Mouse (Mus musculus) gastrocnemius, postnatal 25 days (tissue): ENCODE data around the gene Tmem163. TPM values are rescaled to one million over a fixed set of nuclear protein-coding genes. Genes with fewer than 3 reads are reported as not detected.

Experiments used
- DNase-seq: peaks from one replicate; pipeline ENCODE4 v3.0.0; 2022
- long read RNA-seq, 2 experiments: library from polyadenylated mRNA; stranded (forward); transcript quantifications; one replicate each; pipeline ENCODE4 v2.0.0; 2021
- total RNA-seq, 2 experiments: library from RNA; stranded (reverse); gene quantifications; 1 replicate in 1 of 2; 2 replicates in 1 of 2; pipeline ENCODE4 v1.2.3; 2021

The Tmem163 gene
- total RNA-seq, result not detected
- long read RNA-seq, experiment 1, result 0 reads
- long read RNA-seq, experiment 2, result 0 reads

- DNase-seq, result no peak
Measured at GRCm38 (mm10) chr1:127679498-127680133, at the start of gene Tmem163. Tmem163 (minus strand) TSS chr1:127679548.

GRCm38 (mm10) chr1:127729096-127729495 is 49.7 kb upstream of the Tmem163 start, which contains the start of gene Acmsd:
Acmsd (plus strand) TSS chr1:127729413.
- DNase-seq, result no peak

- DNase-seq, result no peak
Measured at GRCm38 (mm10) chr1:127723596-127723995, 44.2 kb upstream of the Tmem163 start.

GRCm38 (mm10) chr1:127718290-127718689 is 38.9 kb upstream of the Tmem163 start:
- DNase-seq, result no peak

GRCm38 (mm10) chr1:127716441-127716840 is 37.1 kb upstream of the Tmem163 start:
- DNase-seq, result no peak

- no peak for DNase-seq
Measured at GRCm38 (mm10) chr1:127706269-127706668, 26.9 kb upstream of the Tmem163 start.

- no peak for DNase-seq
Measured at GRCm38 (mm10) chr1:127702187-127702586, 22.8 kb upstream of the Tmem163 start.

- DNase-seq, result no peak
Measured at GRCm38 (mm10) chr1:127696533-127696932, 17.2 kb upstream of the Tmem163 start.

- DNase-seq, result no peak
Measured at GRCm38 (mm10) chr1:127677661-127678580, 1.4 kb downstream of the Tmem163 start.

GRCm38 (mm10) chr1:127677131-127677631 is 2.2 kb downstream of the Tmem163 start:
- DNase-seq, result no peak

GRCm38 (mm10) chr1:127676516-127677099 is 2.7 kb downstream of the Tmem163 start:
- no peak for DNase-seq

- no peak for DNase-seq
Measured at GRCm38 (mm10) chr1:127676116-127676515, 3.2 kb downstream of the Tmem163 start.

GRCm38 (mm10) chr1:127675253-127675652 is 4.1 kb downstream of the Tmem163 start:
- DNase-seq, result no peak

GRCm38 (mm10) chr1:127673221-127674050 is 5.9 kb downstream of the Tmem163 start:
- no peak for DNase-seq

- no peak for DNase-seq
Measured at GRCm38 (mm10) chr1:127668161-127668560, 11.2 kb downstream of the Tmem163 start.

- DNase-seq, result no peak
Measured at GRCm38 (mm10) chr1:127667110-127667860, 12.1 kb downstream of the Tmem163 start.

GRCm38 (mm10) chr1:127666221-127666620 is 13.1 kb downstream of the Tmem163 start:
- no peak for DNase-seq

GRCm38 (mm10) chr1:127662385-127663068 is 16.8 kb downstream of the Tmem163 start:
- no peak for DNase-seq

GRCm38 (mm10) chr1:127661118-127662012 is 18.0 kb downstream of the Tmem163 start:
- DNase-seq, result no peak
